Mouse (Mus musculus) midbrain, embryonic 10.5 days (tissue): ENCODE data around the gene Ndp. TPM values are rescaled to one million over a fixed set of nuclear protein-coding genes. Genes with fewer than 3 reads are reported as not detected.

Source experiments
- DNase-seq: peaks from one replicate; pipeline ENCODE4 v3.0.0-alpha.2; 2017; ENCODE audit warnings: low spot score
- H3K27ac ChIP-seq: fragments of 300-500 bp; sonication (generic); replicated peaks from 2 replicates; pipeline ENCODE4 v1.5.1; 2016; ENCODE audit warnings: mild to moderate bottlenecking
- H3K27me3 ChIP-seq: fragments of 300-500 bp; sonication (generic); 2 replicates; pipeline ENCODE4 v1.6.1; 2016; ENCODE audit warnings: low read depth, mild to moderate bottlenecking; ENCODE audit not compliant: poor library complexity, severe bottlenecking
- H3K36me3 ChIP-seq: fragments of 300-500 bp; sonication (generic); 2 replicates; pipeline ENCODE4 v1.6.1; 2016; ENCODE audit warnings: mild to moderate bottlenecking, moderate library complexity
- H3K4me1 ChIP-seq: fragments of 300-500 bp; sonication (generic); 2 replicates; pipeline ENCODE4 v1.6.1; 2016
- H3K4me3 ChIP-seq: fragments of 300-500 bp; sonication (generic); 2 replicates; pipeline ENCODE4 v1.5.1; 2016; ENCODE audit warnings: mild to moderate bottlenecking, moderate library complexity
- H3K9me3 ChIP-seq: fragments of 300-500 bp; sonication (generic); replicated peaks from 2 replicates; pipeline ENCODE4 v1.6.1; 2016; ENCODE audit warnings: mild to moderate bottlenecking
- WGBS: fragments of 180-500 bp; shearing (Covaris S2); methylation state at CpG from one replicate; pipeline ENCODE4 v1.1.7; 2016; 5-methylcytosine and 5-hydroxymethylcytosine counted together
- polyA plus RNA-seq: library from polyadenylated mRNA; unstranded; fragments of >200 nt; fragmentation: Nextera tagmentation; extraction: Ambion mirVana; gene quantifications from 2 replicates; pipeline ENCODE4 v1.2.1, GENCODE M21; 2016

Ndp gene
- polyA plus RNA-seq, 1 experiment from 2014 or later = 1.9 TPM

DNA sequence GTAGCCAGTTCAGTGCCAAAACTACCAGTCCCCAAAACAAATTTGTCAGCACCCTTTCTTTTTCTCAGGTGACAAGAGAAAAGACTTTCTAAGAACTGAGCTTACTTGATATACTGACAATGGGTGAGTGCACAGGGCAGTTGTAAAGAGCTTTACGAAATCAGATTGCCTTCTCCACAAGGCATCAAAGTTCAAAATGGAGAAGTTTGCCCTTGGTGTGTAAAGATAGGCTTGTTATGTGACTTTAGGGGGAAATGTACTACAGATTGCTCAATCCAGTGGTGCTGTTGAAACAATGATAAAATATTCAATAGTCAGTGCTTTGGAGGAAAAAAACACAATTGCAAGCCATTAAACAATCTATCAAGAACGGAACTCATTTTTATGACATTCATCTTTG lies 70.1 kb downstream of the Ndp start:
- Histone ChIP-seq H3K27ac (no peak overlapping the region), H3K27me3 (no peaks in the 10 kb centered on the region), H3K36me3 (no peaks in the 10 kb centered on the region), H3K4me3 (no peak overlapping the region), H3K4me1 (no peaks in the 10 kb centered on the region), H3K9me3 (no peaks in the 10 kb centered on the region)
- WGBS = 85% methylated on average over 2 of the region's 2 CpGs
- DNase-seq = no peak

DNA sequence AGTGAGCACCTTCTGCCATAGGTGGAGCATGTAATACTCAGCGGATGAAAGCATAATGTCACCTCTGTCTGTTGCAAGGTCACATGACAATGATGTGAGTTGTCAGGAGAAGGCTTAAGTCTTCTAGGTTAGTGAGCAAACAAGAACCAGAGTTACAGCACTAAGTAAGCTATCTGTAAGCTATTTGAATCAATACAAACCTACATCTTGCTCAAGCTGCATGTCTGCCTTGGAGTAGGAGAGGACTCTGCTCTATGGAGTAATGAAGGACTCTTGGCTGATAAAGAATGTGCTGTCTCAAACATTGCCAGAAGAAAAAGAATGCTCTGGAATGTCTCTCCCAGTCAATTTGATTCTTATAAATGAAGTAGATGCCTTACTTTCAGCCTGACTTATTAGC lies 74.3 kb downstream of the Ndp start:
- no peaks in the 10 kb centered on the region for H3K27me3 ChIP-seq
- no peak overlapping the region for H3K4me3 ChIP-seq
- H3K27ac ChIP-seq = no peak overlapping the region
- H3K4me1 ChIP-seq = no peaks in the 10 kb centered on the region
- DNase-seq = no peak
- H3K9me3 ChIP-seq = no peaks in the 10 kb centered on the region
- no peaks in the 10 kb centered on the region for H3K36me3 ChIP-seq
- WGBS = 88% methylated on average over 1 of the region's 1 CpGs

DNA sequence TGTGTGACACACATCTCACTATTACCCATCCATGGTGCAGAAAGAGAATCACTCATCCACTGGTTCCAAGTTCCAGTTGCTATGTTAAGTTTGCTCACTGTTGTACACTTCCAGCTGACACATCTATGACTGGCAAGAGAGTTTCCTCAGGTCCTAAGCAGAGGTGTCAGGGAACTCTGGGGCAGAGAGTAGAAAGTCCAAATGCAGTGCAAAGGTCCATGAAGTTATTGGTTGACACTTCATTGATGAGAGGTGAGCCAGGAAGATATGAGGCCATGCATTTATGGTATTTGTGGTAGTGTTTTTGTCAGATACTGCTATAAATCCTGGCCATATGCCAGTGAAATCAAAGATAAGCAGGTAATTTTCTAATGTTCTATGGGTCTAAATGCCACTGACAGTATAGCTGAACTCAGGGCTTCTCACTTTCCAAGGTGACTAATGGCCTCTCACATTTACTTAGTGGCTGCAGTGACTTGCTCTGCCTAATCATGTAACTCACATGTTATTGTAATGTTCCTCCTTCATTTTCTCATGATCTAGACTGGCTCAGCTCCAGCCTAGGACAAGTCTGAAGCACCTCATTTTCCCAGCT lies 75.0 kb downstream of the Ndp start:
- Histone ChIP-seq H3K27ac (no peak overlapping the region), H3K36me3 (no peaks in the 10 kb centered on the region), H3K27me3 (no peaks in the 10 kb centered on the region), H3K4me1 (no peaks in the 10 kb centered on the region), H3K9me3 (no peaks in the 10 kb centered on the region), H3K4me3 (no peak overlapping the region)
- no peak for DNase-seq

Other genes starting within 250 kb of the Ndp start
- 5.1 and 5.9 TPM in 2 replicates for gene Maob, start 94.4 kb downstream of the Ndp start, polyA plus RNA-seq